Mouse (Mus musculus) small intestine, adult 2 months (tissue): ENCODE results near the gene 1810037I17Rik. TPM values are rescaled to one million over a fixed set of nuclear protein-coding genes. Genes with fewer than 3 reads are reported as not detected.
A peak's percentile ranks its signal among the peaks of the same experiment; 100 is the strongest.

Experiments
- H3K27ac ChIP-seq: fragments of 200-500 bp; 2 replicates; pipeline ENCODE4 v1.5.1; 2012; ENCODE audit warnings: low read depth, low read length, control low read depth, inconsistent platforms; ENCODE audit not compliant: insufficient read depth
- H3K27me3 ChIP-seq: fragments of 200-500 bp; 2 replicates; pipeline ENCODE4 v1.6.1; 2012; ENCODE audit warnings: mild to moderate bottlenecking, moderate library complexity, low read length, inconsistent platforms; ENCODE audit not compliant: control insufficient read depth, insufficient read depth
- H3K36me3 ChIP-seq: fragments of 200-500 bp; 2 replicates; pipeline ENCODE4 v1.6.1; 2012; ENCODE audit warnings: mild to moderate bottlenecking, low read length, control low read depth, inconsistent platforms; ENCODE audit not compliant: control insufficient read depth, insufficient read depth
- H3K4me1 ChIP-seq: fragments of 200-500 bp; 2 replicates; pipeline ENCODE4 v1.6.1; 2012; ENCODE audit warnings: low read length, inconsistent platforms, mixed read lengths; ENCODE audit not compliant: control insufficient read depth, insufficient read depth, insufficient read length
- H3K4me3 ChIP-seq: fragments of 200-500 bp; 2 replicates; pipeline ENCODE4 v1.5.1; 2012; ENCODE audit warnings: low read depth, mild to moderate bottlenecking, control low read depth, inconsistent platforms, low read length, moderate library complexity
- CTCF ChIP-seq: fragments of 200-500 bp; IDR thresholded peaks from 2 replicates; pipeline ENCODE4 v1.5.1; 2012; ENCODE audit warnings: low read depth, mild to moderate bottlenecking, control low read depth, inconsistent platforms, low read length, moderate library complexity, mixed read lengths; ENCODE audit not compliant: insufficient replicate concordance, insufficient read length; ENCODE audit errors: extremely low read depth
- POLR2A ChIP-seq: fragments of 200-500 bp; IDR thresholded peaks from 2 replicates; pipeline ENCODE4 v1.6.1; 2012; ENCODE audit warnings: low read depth, mild to moderate bottlenecking, control low read depth, inconsistent platforms, low read length, moderate library complexity
- WGBS: fragments of 180-500 bp; shearing (Covaris S2); methylation state at CpG from one replicate; pipeline ENCODE4 v1.1.7; 2018; 5-methylcytosine and 5-hydroxymethylcytosine counted together
- polyA plus RNA-seq: library from polyadenylated mRNA; depleted of rRNA; stranded (reverse); fragments of >200 nt; gene quantifications from 2 replicates; pipeline ENCODE4 v1.2.3, GENCODE M21; 2012; rRNA removed

The 1810037I17Rik gene
- polyA plus RNA-seq: 13.5 and 24.4 TPM in 2 replicates

DNA sequence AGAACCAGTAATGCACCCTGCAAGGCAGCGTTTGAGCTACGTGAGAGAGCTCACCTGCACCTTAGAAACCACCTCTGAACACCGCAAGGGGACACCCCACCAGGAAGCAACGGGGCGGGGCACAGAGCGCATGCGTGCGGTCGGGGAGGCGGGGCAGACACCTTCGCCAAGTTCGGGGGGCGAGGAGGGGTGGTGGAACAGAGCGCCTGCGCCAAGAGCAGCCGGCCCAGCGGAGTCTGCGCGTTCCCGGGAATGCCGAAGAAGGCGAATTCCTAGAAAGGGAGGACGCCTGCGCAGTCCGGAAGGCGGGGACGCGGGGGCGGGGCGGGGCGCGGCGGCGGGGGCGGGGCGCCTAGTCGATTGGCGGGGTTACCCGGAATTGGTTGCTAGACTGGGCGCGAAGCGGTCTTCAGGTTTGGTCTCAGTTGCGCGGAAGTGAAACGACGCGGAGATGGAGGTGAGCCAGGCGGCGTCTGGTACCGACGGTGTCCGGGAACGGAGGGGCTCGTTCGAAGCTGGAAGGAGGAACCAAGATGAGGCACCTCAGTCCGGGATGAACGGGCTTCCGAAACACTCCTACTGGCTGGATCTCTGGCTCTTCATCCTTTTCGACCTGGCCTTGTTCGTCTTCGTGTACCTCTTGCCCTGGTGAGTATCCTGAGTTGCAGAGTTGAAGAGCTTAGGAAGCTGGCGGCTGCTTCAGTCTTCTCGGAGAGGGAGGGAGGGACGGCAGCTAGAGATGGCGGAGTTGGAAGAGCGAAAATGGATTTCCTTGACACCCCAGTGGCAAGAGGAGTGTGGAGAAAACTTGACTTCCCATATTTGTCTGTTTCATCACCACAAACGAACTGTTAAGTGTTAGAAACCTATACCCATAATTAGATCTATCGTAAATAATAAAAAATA is at the start of gene 1810037I17Rik:
Gene 1810037I17Rik (plus strand): TSS at position 195 of the 906 bp plus-strand sequence.
- Histone ChIP-seq H3K36me3 (0 out of 2 replicates have a peak, but pooled peaks cover 2% of the 10 kb centered on the region), H3K4me3 (peak within 1 kb of the TSS; percentile 80), H3K4me1 (no peaks in the 10 kb centered on the region), H3K27ac (peak within 1 kb of the TSS; percentile 89), H3K27me3 (no peaks in the 10 kb centered on the region)
- peak; percentile 60; the same call in 1 of the 2 replicates for TF ChIP-seq POLR2A
- no peak for TF ChIP-seq CTCF
- 2% methylated on average over 68 of the region's 68 CpGs for WGBS

GRCm38 (mm10) chr3:122876870-122877269 is 47.1 kb upstream of the 1810037I17Rik start:
- Histone ChIP-seq H3K4me1 (peaks cover 17% of the 10 kb centered on the region; the same call in 1 of the 2 replicates), H3K27me3 (no peaks in the 10 kb centered on the region), H3K27ac (peak overlapping the region; percentile 89), H3K36me3 (no peaks in the 10 kb centered on the region), H3K4me3 (no peak overlapping the region)
- WGBS: 62% methylated on average over 2 of the region's 2 CpGs
- TF ChIP-seq POLR2A (no peak), CTCF (no peak)

GRCm38 (mm10) chr3:122877543-122877942 is 46.5 kb upstream of the 1810037I17Rik start:
- H3K36me3 ChIP-seq: no peaks in the 10 kb centered on the region
- H3K4me1 ChIP-seq: peaks cover 15% of the 10 kb centered on the region; the same call in 1 of the 2 replicates
- no peak overlapping the region for H3K4me3 ChIP-seq
- no peaks in the 10 kb centered on the region for H3K27me3 ChIP-seq
- peak overlapping the region; percentile 89 for H3K27ac ChIP-seq
- WGBS: 31% methylated on average over 3 of the region's 3 CpGs
- TF ChIP-seq CTCF (no peak), POLR2A (no peak)

- Histone ChIP-seq H3K4me3 (no peak overlapping the region), H3K36me3 (no peaks in the 10 kb centered on the region), H3K4me1 (peaks cover 18% of the 10 kb centered on the region; the same call in 1 of the 2 replicates), H3K27me3 (no peaks in the 10 kb centered on the region), H3K27ac (peak overlapping the region; percentile 95)
- 36% methylated on average over 8 of the region's 8 CpGs for WGBS
- TF ChIP-seq CTCF (no peak), POLR2A (no peak)
These were observed 45.2 kb upstream of the 1810037I17Rik start for GRCm38 (mm10) chr3:122878705-122879315.

DNA sequence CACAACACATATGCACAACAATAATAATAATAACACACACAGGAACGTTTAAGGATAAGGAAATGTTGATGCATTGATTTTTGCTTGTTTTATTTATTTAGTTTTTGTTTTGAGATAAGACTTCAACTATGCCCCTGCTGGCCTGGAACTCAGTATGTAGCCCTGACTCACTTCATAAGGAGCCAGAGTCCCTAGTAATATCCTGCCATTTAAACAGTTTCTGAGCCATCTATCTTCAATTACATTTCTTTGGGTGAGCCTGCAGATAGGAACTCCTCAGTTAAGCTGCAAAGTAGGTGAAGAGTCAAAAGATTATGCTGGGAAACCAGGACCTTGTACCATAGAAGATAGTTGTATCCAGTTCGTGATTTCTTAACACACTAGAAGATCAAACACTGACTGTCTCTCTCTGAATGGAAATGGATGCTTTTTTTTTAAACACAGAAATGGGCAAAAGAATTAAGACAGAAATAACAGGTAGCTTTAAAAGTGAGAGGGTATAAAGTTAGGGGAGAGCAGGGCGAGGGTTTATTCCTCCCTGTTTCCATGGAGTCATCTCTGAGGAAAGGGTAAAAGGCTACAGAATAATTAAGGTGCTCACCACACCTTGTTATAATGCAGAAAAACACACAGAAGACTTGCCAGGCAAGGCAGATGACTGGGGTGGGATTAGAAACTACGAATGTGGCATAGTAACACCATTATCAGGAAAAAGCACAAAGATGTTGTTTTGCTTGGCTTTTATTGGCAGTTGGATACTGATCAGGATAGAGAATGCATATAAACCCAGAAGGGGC is 36.3 kb upstream of the 1810037I17Rik start:
- TF ChIP-seq CTCF (no peak), POLR2A (no peak)
- 30% methylated on average over 4 of the region's 4 CpGs for WGBS
- H3K4me3 ChIP-seq: no peak overlapping the region
- H3K4me1 ChIP-seq: peaks cover 15% of the 10 kb centered on the region; the same call in 1 of the 2 replicates
- no peaks in the 10 kb centered on the region for H3K36me3 ChIP-seq
- peak overlapping the region; percentile 93 for H3K27ac ChIP-seq
- no peaks in the 10 kb centered on the region for H3K27me3 ChIP-seq

DNA sequence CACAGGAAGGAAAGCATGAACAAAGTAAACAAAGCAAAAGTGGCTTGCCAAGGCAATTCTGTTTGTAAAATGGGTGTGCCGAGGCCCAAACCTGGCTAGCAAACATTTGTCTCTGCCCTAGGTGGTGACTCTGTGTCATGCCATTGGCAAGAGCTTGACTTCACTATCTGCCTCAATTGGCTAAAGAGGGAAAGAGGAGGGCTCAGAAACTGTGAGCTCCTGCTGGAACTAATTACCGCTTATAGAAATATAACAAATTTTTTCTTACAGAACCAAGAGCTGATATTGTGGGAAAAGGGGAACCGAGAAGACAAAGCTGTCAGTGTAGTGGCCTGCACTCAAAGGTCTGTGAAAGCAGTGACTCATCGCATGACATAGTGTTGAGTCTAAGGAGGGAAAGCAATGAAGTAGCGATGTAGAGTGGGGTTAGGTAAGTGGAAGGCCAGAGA is 35.6 kb upstream of the 1810037I17Rik start:
- peak overlapping the region; percentile 93 for H3K27ac ChIP-seq
- WGBS: 14% methylated on average over 5 of the region's 5 CpGs
- H3K36me3 ChIP-seq: no peaks in the 10 kb centered on the region
- TF ChIP-seq POLR2A (no peak), CTCF (no peak)
- no peaks in the 10 kb centered on the region for H3K27me3 ChIP-seq
- no peak overlapping the region for H3K4me3 ChIP-seq
- H3K4me1 ChIP-seq: peaks cover 17% of the 10 kb centered on the region; the same call in 1 of the 2 replicates
